Mouse (Mus musculus) liver, embryonic 14.5 days (tissue): ENCODE measurements around the gene D930048N14Rik.

Experiments
- CTCF ChIP-seq: IDR thresholded peaks from 2 replicates; pipeline ENCODE4 v1.5.1; 2016; ENCODE audit warnings: antibody characterized with exemption, low read depth, control low read depth
- EP300 ChIP-seq: IDR thresholded peaks from 2 replicates; pipeline ENCODE4 v1.6.1; 2016; ENCODE audit warnings: antibody characterized with exemption, low read depth

- TF ChIP-seq EP300: no peak
- TF ChIP-seq CTCF: no peak
Observed at GRCm38 (mm10) chr11:51654891-51655290, 4.1 kb downstream of the D930048N14Rik start.
